Mouse (Mus musculus) limb, embryonic 11.5 days (tissue): ENCODE results near the gene Dnah17. TPM values are rescaled to one million over a fixed set of nuclear protein-coding genes. Genes with fewer than 3 reads are reported as not detected.

ENCODE experiments used
- ATAC-seq: fragments of 200-750 bp; cut with Nextera tagmentation; 2 replicates; pipeline ENCODE4 v1.8.0; 2017; ENCODE audit warnings: low read depth; ENCODE audit not compliant: insufficient number of reproducible peaks, low FRiP score, low TSS enrichment
- DNase-seq: peaks from one replicate; pipeline ENCODE4 v3.0.0-alpha.2; 2015; ENCODE audit warnings: low spot score
- H3K27ac ChIP-seq: fragments of 300-500 bp; sonication (generic); replicated peaks from 2 replicates; pipeline ENCODE4 v1.5.1; 2014; ENCODE audit warnings: low read depth, mild to moderate bottlenecking, low read length
- H3K27me3 ChIP-seq: fragments of 300-500 bp; sonication (generic); 2 replicates; pipeline ENCODE4 v1.6.1; 2014; ENCODE audit warnings: mild to moderate bottlenecking, low read length, mixed read lengths; ENCODE audit not compliant: control insufficient read depth, insufficient read depth
- H3K36me3 ChIP-seq: fragments of 300-500 bp; sonication (generic); 2 replicates; pipeline ENCODE4 v1.6.1; 2014; ENCODE audit warnings: mild to moderate bottlenecking, low read length, moderate library complexity, mixed read lengths; ENCODE audit not compliant: control insufficient read depth, insufficient read depth
- H3K4me1 ChIP-seq: fragments of 300-500 bp; sonication (generic); 2 replicates; pipeline ENCODE4 v1.6.1; 2014; ENCODE audit warnings: low read length, mixed read lengths; ENCODE audit not compliant: control insufficient read depth, insufficient read depth
- H3K4me2 ChIP-seq: fragments of 300-500 bp; sonication (generic); 2 replicates; pipeline ENCODE4 v1.6.1; 2014; ENCODE audit warnings: low read depth, mild to moderate bottlenecking, moderate library complexity; ENCODE audit not compliant: severe bottlenecking
- H3K4me3 ChIP-seq: fragments of 300-500 bp; sonication (generic); 2 replicates; pipeline ENCODE4 v1.5.1; 2014; ENCODE audit warnings: low read depth, low read length
- H3K9ac ChIP-seq: fragments of 300-500 bp; sonication (generic); 2 replicates; pipeline ENCODE4 v1.6.1; 2014; ENCODE audit warnings: mild to moderate bottlenecking, low read length
- H3K9me3 ChIP-seq: fragments of 300-500 bp; sonication (generic); 2 replicates; pipeline ENCODE4 v1.6.1; 2016; ENCODE audit warnings: low read length; ENCODE audit not compliant: control insufficient read depth
- WGBS: fragments of 180-500 bp; shearing (Covaris S2); extraction: QIAGEN DNeasy Blood & Tissue Kit; methylation state at CpG from one replicate; pipeline ENCODE4 v1.1.7; 2014; 5-methylcytosine and 5-hydroxymethylcytosine counted together
- polyA plus RNA-seq: library from polyadenylated mRNA; unstranded; fragments of >200 nt; fragmentation: Nextera tagmentation; extraction: Ambion mirVana; gene quantifications from 2 replicates; pipeline ENCODE4 v1.2.1, GENCODE M21; 2014

Dnah17 gene
- polyA plus RNA-seq, 1 experiment from 2014 or later = 0.11 TPM

- 90% methylated on average over 9 of the region's 9 CpGs for WGBS
- H3K4me1 ChIP-seq = 0 out of 2 replicates have a peak, but pooled peaks cover 2% of the 10 kb centered on the region
- DNase-seq = no peak
- H3K36me3 ChIP-seq = no peaks in the 10 kb centered on the region
- no peaks in the 10 kb centered on the region for H3K9me3 ChIP-seq
- ATAC-seq = no peak
- H3K27ac ChIP-seq = no peak overlapping the region
- H3K9ac ChIP-seq = no peak overlapping the region
- no peak overlapping the region for H3K4me3 ChIP-seq
- no peaks in the 10 kb centered on the region for H3K27me3 ChIP-seq
- H3K4me2 ChIP-seq = no peak overlapping the region
These were observed 19.8 kb upstream of the Dnah17 start for GRCm38 (mm10) chr11:118150115-118150701.

DNA sequence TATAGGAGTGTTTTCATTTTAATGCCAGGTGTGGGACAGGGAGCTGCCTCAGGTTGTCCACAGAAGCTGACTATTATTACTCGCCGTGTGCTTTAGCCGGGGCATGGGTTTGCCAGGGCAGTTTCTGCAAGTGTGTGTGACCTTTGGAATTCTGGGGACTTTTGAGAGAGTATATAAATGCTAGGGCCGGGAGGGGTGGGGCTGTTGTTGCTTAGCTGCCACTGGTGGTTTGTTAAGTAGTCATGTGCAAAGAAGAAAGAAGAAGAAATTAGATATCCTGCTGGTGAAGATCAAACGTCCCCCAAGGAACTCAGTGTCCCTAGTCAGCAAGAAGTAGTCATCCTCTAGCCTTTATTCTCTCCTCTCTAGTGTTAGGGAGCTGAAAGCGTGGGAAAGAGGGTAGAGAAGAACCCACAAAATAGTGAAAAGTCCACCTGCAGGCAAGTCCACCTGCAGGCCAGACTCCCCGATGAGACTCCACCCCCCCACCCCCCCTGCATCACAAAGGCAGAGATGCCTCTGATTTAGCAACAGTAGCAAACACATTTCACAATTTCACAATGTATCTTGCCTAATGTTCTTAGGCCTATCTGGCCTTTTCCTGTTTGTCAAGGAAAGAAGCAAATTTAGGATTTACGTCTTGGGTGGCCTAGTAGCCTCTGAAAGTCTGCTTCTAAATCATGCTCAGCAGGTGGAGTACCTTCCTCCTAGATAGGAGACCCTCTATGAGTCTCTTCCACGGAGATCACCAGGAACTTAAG is 17.6 kb upstream of the Dnah17 start:
- H3K27ac ChIP-seq = no peak overlapping the region
- 0 out of 2 replicates have a peak, but pooled peaks cover 2% of the 10 kb centered on the region for H3K4me1 ChIP-seq
- no peaks in the 10 kb centered on the region for H3K27me3 ChIP-seq
- H3K9me3 ChIP-seq = no peaks in the 10 kb centered on the region
- ATAC-seq (no peak), DNase-seq (no peak)
- no peak overlapping the region for H3K4me2 ChIP-seq
- H3K9ac ChIP-seq = no peak overlapping the region
- H3K4me3 ChIP-seq = no peak overlapping the region
- H3K36me3 ChIP-seq = no peaks in the 10 kb centered on the region
- 76% methylated on average over 9 of the region's 9 CpGs for WGBS

- Histone ChIP-seq H3K4me3 (no peak overlapping the region), H3K27me3 (no peaks in the 10 kb centered on the region), H3K36me3 (no peaks in the 10 kb centered on the region), H3K9ac (no peak overlapping the region), H3K4me2 (no peak overlapping the region), H3K9me3 (no peaks in the 10 kb centered on the region), H3K4me1 (0 out of 2 replicates have a peak, but pooled peaks cover 2% of the 10 kb centered on the region), H3K27ac (no peak overlapping the region)
- ATAC-seq (no peak), DNase-seq (no peak)
- 89% methylated on average over 10 of the region's 10 CpGs for WGBS
These were observed 16.0 kb upstream of the Dnah17 start for GRCm38 (mm10) chr11:118146446-118146845.

GRCm38 (mm10) chr11:118145771-118146351 is 15.4 kb upstream of the Dnah17 start:
- no peak overlapping the region for H3K27ac ChIP-seq
- H3K4me2 ChIP-seq = no peak overlapping the region
- no peaks in the 10 kb centered on the region for H3K27me3 ChIP-seq
- DNase-seq = no peak
- H3K4me3 ChIP-seq = no peak overlapping the region
- no peak overlapping the region for H3K9ac ChIP-seq
- no peak for ATAC-seq
- no peaks in the 10 kb centered on the region for H3K36me3 ChIP-seq
- 0 out of 2 replicates have a peak, but pooled peaks cover 2% of the 10 kb centered on the region for H3K4me1 ChIP-seq
- WGBS = 87% methylated on average over 16 of the region's 16 CpGs
- H3K9me3 ChIP-seq = no peaks in the 10 kb centered on the region

- 91% methylated on average over 4 of the region's 4 CpGs for WGBS
- H3K27me3 ChIP-seq = no peaks in the 10 kb centered on the region
- no peak for ATAC-seq
These were observed 14.7 kb upstream of the Dnah17 start for GRCm38 (mm10) chr11:118145092-118145491.

DNA sequence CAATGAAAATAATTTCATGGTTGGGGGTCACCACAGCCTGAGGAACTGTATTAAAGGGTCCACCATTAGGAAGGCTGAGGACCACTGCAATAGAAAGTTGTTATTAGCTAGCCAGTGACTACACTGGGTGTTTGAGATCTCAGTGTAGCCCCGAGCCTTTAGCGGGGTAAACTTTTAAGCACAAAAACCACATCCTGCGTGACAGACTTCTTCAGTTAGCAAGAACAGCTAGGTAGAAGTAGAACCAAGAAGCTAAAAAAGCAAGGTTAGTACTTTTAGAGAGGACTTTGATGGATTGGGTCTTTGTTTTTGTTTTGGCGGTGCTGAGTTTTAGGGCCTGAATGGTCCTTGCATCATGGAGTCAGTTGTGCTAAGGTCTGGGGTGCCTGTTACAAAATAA is 13.3 kb upstream of the Dnah17 start:
- no peaks in the 10 kb centered on the region for H3K9me3 ChIP-seq
- no peaks in the 10 kb centered on the region for H3K27me3 ChIP-seq
- no peak overlapping the region for H3K27ac ChIP-seq
- H3K36me3 ChIP-seq = no peaks in the 10 kb centered on the region
- no peak for ATAC-seq
- whole genome bisulfite sequencing = 91% methylated on average over 4 of the region's 4 CpGs
- no peak overlapping the region for H3K9ac ChIP-seq
- no peak for DNase-seq
- no peaks in the 10 kb centered on the region for H3K4me1 ChIP-seq
- H3K4me3 ChIP-seq = no peak overlapping the region
- no peak overlapping the region for H3K4me2 ChIP-seq

More at GRCm38 (mm10) chr11:118145092-118145491, 14.7 kb upstream of the Dnah17 start:
- DNase-seq = no peak
- H3K4me2 ChIP-seq = no peak overlapping the region
- H3K4me1 ChIP-seq = 0 out of 2 replicates have a peak, but pooled peaks cover 1% of the 10 kb centered on the region
- H3K9ac ChIP-seq = no peak overlapping the region
- no peak overlapping the region for H3K4me3 ChIP-seq
- H3K9me3 ChIP-seq = no peaks in the 10 kb centered on the region
- H3K36me3 ChIP-seq = no peaks in the 10 kb centered on the region
- no peak overlapping the region for H3K27ac ChIP-seq

DNA sequence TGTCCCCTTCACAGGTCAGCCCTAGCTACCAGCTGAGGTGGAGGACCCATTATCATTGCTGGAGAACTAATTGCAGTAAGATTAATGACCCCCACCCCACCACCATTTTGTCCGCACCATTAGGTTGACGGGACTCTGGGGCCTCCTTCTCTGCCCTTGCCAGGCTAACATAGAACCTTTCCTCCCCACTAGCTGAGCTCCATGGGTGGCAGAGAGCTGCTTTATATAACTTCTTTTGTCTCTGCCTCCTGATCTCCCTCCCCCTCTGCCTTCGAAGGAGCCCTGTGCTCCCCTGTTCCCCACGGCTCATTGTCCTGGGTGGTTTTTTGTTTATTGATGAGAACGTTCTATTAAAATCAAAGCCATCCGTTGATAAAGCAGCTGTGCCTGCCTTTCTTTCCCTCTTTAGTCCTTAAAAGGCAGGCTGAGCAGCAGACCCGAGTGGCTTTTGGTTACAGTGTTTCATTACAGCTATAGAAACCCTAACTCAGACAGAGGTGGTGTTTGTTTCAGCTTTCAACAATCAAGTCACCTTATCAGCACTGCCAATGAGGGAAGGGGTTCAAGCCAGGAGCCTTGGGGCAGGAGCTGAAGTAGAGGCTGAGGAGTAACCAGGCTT is 12.2 kb upstream of the Dnah17 start:
- Histone ChIP-seq H3K4me1 (no peaks in the 10 kb centered on the region), H3K27me3 (no peaks in the 10 kb centered on the region), H3K9ac (no peak overlapping the region), H3K36me3 (no peaks in the 10 kb centered on the region), H3K4me2 (no peak overlapping the region), H3K27ac (no peak overlapping the region), H3K4me3 (no peak overlapping the region), H3K9me3 (no peaks in the 10 kb centered on the region)
- ATAC-seq (no peak), DNase-seq (no peak)
- 48% methylated on average over 7 of the region's 7 CpGs for WGBS

DNA sequence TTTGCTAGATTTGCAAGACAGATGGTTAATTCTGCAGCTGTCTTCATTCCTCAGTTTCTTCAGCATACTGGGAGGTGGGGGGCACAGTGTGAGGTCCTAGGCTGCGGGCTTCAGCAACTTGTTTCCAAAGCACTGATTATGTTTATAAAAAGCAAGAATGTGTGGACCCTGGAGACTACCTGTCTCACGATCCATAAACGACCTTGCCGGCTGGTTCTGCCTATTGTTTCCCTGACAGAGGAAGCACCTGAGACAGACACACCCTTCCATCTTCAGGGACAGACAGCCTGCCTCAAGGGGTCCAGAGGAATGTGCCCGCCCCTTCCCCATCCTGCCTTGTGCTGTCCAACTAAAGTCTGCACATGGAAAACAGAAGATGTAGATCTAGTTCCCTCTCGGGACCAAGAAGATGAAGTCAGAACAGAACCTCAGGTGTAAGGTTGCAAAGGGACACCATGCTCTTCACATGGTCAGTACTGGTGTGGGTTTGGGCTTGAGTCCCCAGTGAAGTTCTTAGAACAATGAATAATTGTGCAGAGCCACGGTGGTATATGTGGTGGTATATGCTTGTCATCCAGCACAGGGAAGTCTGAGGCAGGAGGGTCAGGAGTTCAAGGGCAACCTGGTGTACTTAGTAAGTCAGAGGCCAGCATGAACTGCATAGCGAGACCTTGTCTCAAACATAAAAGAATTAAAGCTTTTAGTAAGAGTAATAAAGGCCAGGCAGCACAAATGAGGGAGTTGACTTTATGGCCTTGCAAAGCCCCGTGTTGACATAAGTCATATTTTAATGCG is 10.5 kb upstream of the Dnah17 start:
- ATAC-seq (no peak), DNase-seq (no peak)
- Histone ChIP-seq H3K36me3 (no peaks in the 10 kb centered on the region), H3K27ac (no peak overlapping the region), H3K4me3 (no peak overlapping the region), H3K4me1 (no peaks in the 10 kb centered on the region), H3K4me2 (no peak overlapping the region), H3K27me3 (no peaks in the 10 kb centered on the region), H3K9me3 (no peaks in the 10 kb centered on the region), H3K9ac (no peak overlapping the region)
- WGBS = 75% methylated on average over 10 of the region's 10 CpGs
